Mouse (Mus musculus) embryo, embryonic 10.5 days (tissue): ENCODE data around the gene Gsg1l.

Experiments used
- DNase-seq: peaks from one replicate; pipeline ENCODE4 v3.0.0-alpha.2; 2015; ENCODE audit warnings: low spot score

The Gsg1l gene

GRCm38 (mm10) chr7:126082286-126082741 lies at the start of gene Gsg1l:
Gene Gsg1l, minus strand, starts transcription at chr7:126082411.
- peak; percentile 40 for DNase-seq

- no peak for DNase-seq
Observed at GRCm38 (mm10) chr7:126127673-126128072, 45.5 kb upstream of the Gsg1l start.

GRCm38 (mm10) chr7:126126502-126126901 lies 44.3 kb upstream of the Gsg1l start:
- DNase-seq, result no peak

- DNase-seq, result no peak
Observed at GRCm38 (mm10) chr7:126121533-126121932, 39.3 kb upstream of the Gsg1l start.

GRCm38 (mm10) chr7:126119819-126120218 lies 37.6 kb upstream of the Gsg1l start:
- DNase-seq, result no peak

GRCm38 (mm10) chr7:126113263-126113662 lies 31.1 kb upstream of the Gsg1l start:
- DNase-seq, result no peak

- DNase-seq, result no peak
Observed at GRCm38 (mm10) chr7:126111230-126111629, 29.0 kb upstream of the Gsg1l start.

GRCm38 (mm10) chr7:126109898-126110297 lies 27.7 kb upstream of the Gsg1l start:
- DNase-seq, result no peak

GRCm38 (mm10) chr7:126100440-126100839 lies 18.2 kb upstream of the Gsg1l start:
- DNase-seq, result no peak

- no peak for DNase-seq
Observed at GRCm38 (mm10) chr7:126099835-126100234, 17.6 kb upstream of the Gsg1l start.

- no peak for DNase-seq
Observed at GRCm38 (mm10) chr7:126099163-126099775, 17.1 kb upstream of the Gsg1l start.

- DNase-seq, result no peak
Observed at GRCm38 (mm10) chr7:126097219-126097915, 15.2 kb upstream of the Gsg1l start.

- DNase-seq, result no peak
Observed at GRCm38 (mm10) chr7:126096596-126096995, 14.4 kb upstream of the Gsg1l start.

GRCm38 (mm10) chr7:126094738-126095137 lies 12.5 kb upstream of the Gsg1l start:
- no peak for DNase-seq

GRCm38 (mm10) chr7:126093162-126093561 lies 11.0 kb upstream of the Gsg1l start:
- DNase-seq, result no peak

GRCm38 (mm10) chr7:126089782-126090181 lies 7.6 kb upstream of the Gsg1l start:
- peak; percentile 87 for DNase-seq

GRCm38 (mm10) chr7:126088155-126088554 lies 5.9 kb upstream of the Gsg1l start:
- DNase-seq, result no peak

- DNase-seq, result no peak
Observed at GRCm38 (mm10) chr7:126087602-126088001, 5.4 kb upstream of the Gsg1l start.

GRCm38 (mm10) chr7:126086321-126086741 lies 4.1 kb upstream of the Gsg1l start:
- peak; percentile 58 for DNase-seq

GRCm38 (mm10) chr7:126085154-126085553 lies 2.9 kb upstream of the Gsg1l start:
- no peak for DNase-seq

GRCm38 (mm10) chr7:126083980-126084348 lies 1.8 kb upstream of the Gsg1l start:
- no peak for DNase-seq

GRCm38 (mm10) chr7:126083341-126083979 lies 1.2 kb upstream of the Gsg1l start:
- peak; percentile 29 for DNase-seq

- no peak for DNase-seq
Observed at GRCm38 (mm10) chr7:126081727-126082285, 405 bp downstream of the Gsg1l start.
